Mouse (Mus musculus): Measurements from ENCODE around the gene Dad1.

GRCm38 (mm10) chr14:54228501-54228900 lies 25.4 kb downstream of the Dad1 start:
- TF ChIP-seq POLR2A (IDR thresholded peaks at IDR 0.05; ENCODE audit: borderline replicate concordance, extremely low read depth, low read depth, low read length) (no peak), CTCF (IDR thresholded peaks at IDR 0.05; ENCODE audit: insufficient read depth, low read length) (no peak)

All from lung, adult 2 months (tissue).